Mouse (Mus musculus): ENCODE data around the gene Stub1. TPM values are rescaled to one million over a fixed set of nuclear protein-coding genes. Genes with fewer than 3 reads are reported as not detected.

The Stub1 gene
- total and polyA plus RNA-seq, 3 experiments, result 74.0 to 99.7 TPM; not detected in 1

GRCm38 (mm10) chr17:25860832-25861703 lies 27.9 kb upstream of the Stub1 start, which contains the start of gene Wdr90:
TSS of gene Wdr90 (minus strand) at chr17:25861501.
- Histone ChIP-seq H3K27me3 (ENCODE audit: control insufficient read depth in 1 of 2, insufficient read depth in 2 of 2, low read length in 2 of 2) (no peaks in the 10 kb centered on the region), H3K9me3 (replicated peaks; ENCODE audit: insufficient read depth, low read length) (no peaks in the 10 kb centered on the region), H3K9ac (ENCODE audit: control insufficient read depth, low read depth, low read length, poor library complexity, severe bottlenecking) (peak within 1 kb of the TSS; percentile 76), H3K4me1 (ENCODE audit: control insufficient read depth in 1 of 2, insufficient read depth in 2 of 2, low read length in 2 of 2) (peaks cover 0 to 16% of the 10 kb centered on the region in 2 experiments; a peak in 2 of 4 replicates), H3K36me3 (ENCODE audit: control insufficient read depth in 1 of 2, insufficient read depth in 2 of 2, low read length in 2 of 2) (peaks cover 0 to 9% of the 10 kb centered on the region in 2 experiments; a peak in 2 of 4 replicates), H3K4me3 (ENCODE audit: control insufficient read depth in 1 of 2, insufficient read depth in 1 of 2, low read depth in 2 of 2, low read length in 2 of 2) (peak within 1 kb of the TSS; percentile 60 to 69), H3K79me2 (ENCODE audit: control insufficient read depth, insufficient read depth, low read length, poor library complexity) (peaks cover 5% of the 10 kb centered on the region), H3K27ac (ENCODE audit: control insufficient read depth, low read depth, low read length) (peak within 1 kb of the TSS; percentile 42)
- TF ChIP-seq MYC (IDR thresholded peaks at IDR 0.05; ENCODE audit: low read depth, low read length) (peak; percentile 79; the same call in 1 of the 2 replicates), MAFK (IDR thresholded peaks at IDR 0.05; ENCODE audit: borderline replicate concordance, low read depth, low read length) (no peak), MXI1 (IDR thresholded peaks at IDR 0.05; ENCODE audit: low read depth, low read length) (peak; percentile 96), GABPA (IDR thresholded peaks at IDR 0.05; ENCODE audit: low read depth, low read length) (no peak), POLR2A (IDR thresholded peaks at IDR 0.05; ENCODE audit: control insufficient read depth in 1 of 2, insufficient read depth in 1 of 2, low read depth in 1 of 2, low read length in 2 of 2, poor library complexity in 1 of 2) (peak; percentile 70 to 89), CHD1 (IDR thresholded peaks at IDR 0.05; ENCODE audit: low read depth, low read length) (no peak), MYB (IDR thresholded peaks at IDR 0.05; ENCODE audit: low read depth, low read length) (no peak), TBP (IDR thresholded peaks at IDR 0.05; ENCODE audit: low read depth, low read length) (peak; percentile 41; the same call in 1 of the 2 replicates), EP300 (IDR thresholded peaks at IDR 0.05; ENCODE audit: low read depth in 1 of 2, low read length in 2 of 2) (no peak), MAX (IDR thresholded peaks at IDR 0.05; ENCODE audit: low read length) (peak; percentile 83), POLR2AphosphoS5 (IDR thresholded peaks at IDR 0.05; ENCODE audit: borderline replicate concordance, low read depth, low read length) (no peak), UBTF (IDR thresholded peaks at IDR 0.05; ENCODE audit: borderline replicate concordance, insufficient read depth, low read depth, low read length) (no peak), USF1 (IDR thresholded peaks at IDR 0.05; ENCODE audit: low read depth, low read length) (0 out of 2 replicates have a peak, but pooled peaks have one; percentile 36), SIN3A (IDR thresholded peaks at IDR 0.05; ENCODE audit: low read length) (peak; percentile 99), POLR2AphosphoS2 (IDR thresholded peaks at IDR 0.05; ENCODE audit: low read length) (0 out of 2 replicates have a peak, but pooled peaks have one; percentile 13), ELF1 (IDR thresholded peaks at IDR 0.05; ENCODE audit: low read depth, low read length) (peak; percentile 84), NELFE (IDR thresholded peaks at IDR 0.05; ENCODE audit: low read depth, low read length) (peak; percentile 79), NRF1 (IDR thresholded peaks at IDR 0.05; ENCODE audit: insufficient read depth, low read depth, low read length, poor library complexity, severe bottlenecking) (peak; percentile 49; the same call in 1 of the 2 replicates), MAZ (IDR thresholded peaks at IDR 0.05; ENCODE audit: low read depth, low read length) (no peak), CTCF (IDR thresholded peaks at IDR 0.05 in 2 of 3, conservative IDR thresholded peaks at IDR 0.05 in 1 of 3; ENCODE audit: control insufficient read depth in 1 of 3, insufficient read depth in 1 of 3, low read depth in 2 of 3, low read length in 3 of 3, poor library complexity in 1 of 3, severe bottlenecking in 1 of 3) (0 out of 6 replicates have a peak, but pooled peaks of 1 of the 3 experiments have one; percentile 14), E2F4 (IDR thresholded peaks at IDR 0.05; ENCODE audit: borderline replicate concordance, low read depth, low read length) (peak; percentile 89; the same call in 1 of the 2 replicates), TCF12 (IDR thresholded peaks at IDR 0.05; ENCODE audit: low read depth, low read length) (0 out of 2 replicates have a peak, but pooled peaks have one; percentile 39), HCFC1 (IDR thresholded peaks at IDR 0.05; ENCODE audit: low read depth, low read length) (peak; percentile 92), USF2 (IDR thresholded peaks at IDR 0.05; ENCODE audit: borderline replicate concordance in 1 of 2, insufficient read depth in 1 of 2, low read depth in 1 of 2, low read length in 2 of 2) (no peak), ETS1 (IDR thresholded peaks at IDR 0.05; ENCODE audit: low read depth, low read length) (peak; percentile 77)
- peak; percentile 96 for DNase-seq (ENCODE audit: low read depth, low spot score)
